Mouse (Mus musculus) midbrain, embryonic 14.5 days (tissue): ENCODE measurements at regions not wholly inside any gene's neighbourhood (a gene's known extent, or its start where the extent isn't known, plus 50 kb on each side); places are given as distances from the start of the nearest gene placed in this dataset.

ENCODE experiments used
- ATAC-seq: fragments of 200-750 bp; cut with Nextera tagmentation; 2 replicates; pipeline ENCODE4 v1.8.0; 2017; ENCODE audit warnings: moderate number of reproducible peaks, moderate library complexity; ENCODE audit not compliant: low FRiP score, low TSS enrichment
- DNase-seq: peaks from one replicate; pipeline ENCODE4 v3.0.0-alpha.2; 2015
- H3K27ac ChIP-seq: fragments of 300-500 bp; sonication (generic); replicated peaks from 2 replicates; pipeline ENCODE4 v1.5.1; 2014; ENCODE audit warnings: mild to moderate bottlenecking, low read depth, low read length, moderate library complexity
- H3K27me3 ChIP-seq: fragments of 300-500 bp; sonication (generic); 2 replicates; pipeline ENCODE4 v1.6.1; 2014; ENCODE audit warnings: low read length, control low read depth, mixed read lengths; ENCODE audit not compliant: control insufficient read depth, insufficient read depth
- H3K36me3 ChIP-seq: fragments of 300-500 bp; sonication (generic); 2 replicates; pipeline ENCODE4 v1.6.1; 2014; ENCODE audit warnings: low read length, control low read depth; ENCODE audit not compliant: control insufficient read depth, insufficient read depth
- H3K4me1 ChIP-seq: fragments of 300-500 bp; sonication (generic); 2 replicates; pipeline ENCODE4 v1.6.1; 2014; ENCODE audit warnings: mild to moderate bottlenecking, antibody characterized with exemption, low read length, control low read depth; ENCODE audit not compliant: control insufficient read depth, insufficient read depth
- H3K4me2 ChIP-seq: fragments of 300-500 bp; sonication (generic); 2 replicates; pipeline ENCODE4 v1.6.1; 2014; ENCODE audit warnings: mild to moderate bottlenecking, low read length, moderate library complexity
- H3K4me3 ChIP-seq: fragments of 300-500 bp; sonication (generic); replicated peaks from 2 replicates; pipeline ENCODE4 v1.5.1; 2014; ENCODE audit warnings: low read depth, low read length
- H3K9ac ChIP-seq: fragments of 300-500 bp; sonication (generic); replicated peaks from 2 replicates; pipeline ENCODE4 v1.6.1; 2014; ENCODE audit warnings: mild to moderate bottlenecking, low read length, moderate library complexity
- H3K9me3 ChIP-seq: fragments of 300-500 bp; sonication (generic); 2 replicates; pipeline ENCODE4 v1.6.1; 2016; ENCODE audit warnings: low read length, control low read depth, mixed read lengths; ENCODE audit not compliant: control insufficient read depth
- WGBS: fragments of 180-500 bp; shearing (Covaris S2); extraction: QIAGEN DNeasy Blood & Tissue Kit; methylation state at CpG from one replicate; pipeline ENCODE4 v1.1.7; 2014; 5-methylcytosine and 5-hydroxymethylcytosine counted together

- H3K36me3 ChIP-seq: no peaks in the 10 kb centered on the region
- H3K4me3 ChIP-seq: no peak overlapping the region
- no peaks in the 10 kb centered on the region for H3K9me3 ChIP-seq
- ATAC-seq (no peak), DNase-seq (no peak)
- no peak overlapping the region for H3K4me2 ChIP-seq
- H3K27me3 ChIP-seq: no peaks in the 10 kb centered on the region
- no peak overlapping the region for H3K27ac ChIP-seq
- H3K4me1 ChIP-seq: no peaks in the 10 kb centered on the region
- WGBS: 91% methylated on average over 15 of the region's 15 CpGs
- H3K9ac ChIP-seq: no peak overlapping the region
Measured at GRCm38 (mm10) chr15:50246418-50247186, 3638.1 kb upstream of the Gm7489 start.

GRCm38 (mm10) chr15:50260057-50260456 lies 3624.6 kb upstream of the Gm7489 start:
- DNase-seq (no peak), ATAC-seq (no peak)
- no peaks in the 10 kb centered on the region for H3K27me3 ChIP-seq
- H3K9me3 ChIP-seq: no peaks in the 10 kb centered on the region
- H3K36me3 ChIP-seq: no peaks in the 10 kb centered on the region
- no peak overlapping the region for H3K4me2 ChIP-seq
- no peak overlapping the region for H3K27ac ChIP-seq
- H3K4me1 ChIP-seq: no peaks in the 10 kb centered on the region
- WGBS: 87% methylated on average over 2 of the region's 2 CpGs
- no peak overlapping the region for H3K9ac ChIP-seq
- H3K4me3 ChIP-seq: no peak overlapping the region

- 73% methylated on average over 8 of the region's 8 CpGs for WGBS
- ATAC-seq: no peak; the same call in 1 of the 2 replicates
- DNase-seq: peak; percentile 92
Measured at GRCm38 (mm10) chr15:50261245-50261872, 3623.3 kb upstream of the Gm7489 start.

GRCm38 (mm10) chr15:50267542-50267941 lies 3617.2 kb upstream of the Gm7489 start:
- no peak overlapping the region for H3K4me2 ChIP-seq
- H3K4me1 ChIP-seq: no peaks in the 10 kb centered on the region
- H3K4me3 ChIP-seq: no peak overlapping the region
- no peak overlapping the region for H3K27ac ChIP-seq
- no peaks in the 10 kb centered on the region for H3K36me3 ChIP-seq
- no peaks in the 10 kb centered on the region for H3K9me3 ChIP-seq
- H3K9ac ChIP-seq: no peak overlapping the region
- WGBS: 50% methylated on average over 1 of the region's 1 CpGs
- no peaks in the 10 kb centered on the region for H3K27me3 ChIP-seq
- no peak for ATAC-seq
- no peak for DNase-seq

More at GRCm38 (mm10) chr15:50261245-50261872, 3623.3 kb upstream of the Gm7489 start:
- Histone ChIP-seq H3K4me1 (no peaks in the 10 kb centered on the region), H3K4me2 (no peak overlapping the region), H3K27me3 (no peaks in the 10 kb centered on the region), H3K27ac (no peak overlapping the region), H3K36me3 (no peaks in the 10 kb centered on the region), H3K9ac (no peak overlapping the region), H3K9me3 (no peaks in the 10 kb centered on the region), H3K4me3 (no peak overlapping the region)

- no peaks in the 10 kb centered on the region for H3K4me1 ChIP-seq
- no peak overlapping the region for H3K4me2 ChIP-seq
- DNase-seq (no peak), ATAC-seq (no peak)
- no peak overlapping the region for H3K27ac ChIP-seq
- no peak overlapping the region for H3K9ac ChIP-seq
- H3K4me3 ChIP-seq: no peak overlapping the region
- H3K27me3 ChIP-seq: no peaks in the 10 kb centered on the region
- H3K36me3 ChIP-seq: no peaks in the 10 kb centered on the region
- no peaks in the 10 kb centered on the region for H3K9me3 ChIP-seq
Measured at GRCm38 (mm10) chr15:50271646-50272045, 3613.1 kb upstream of the Gm7489 start.

- H3K4me1 ChIP-seq: no peaks in the 10 kb centered on the region
- no peak overlapping the region for H3K4me2 ChIP-seq
- no peaks in the 10 kb centered on the region for H3K27me3 ChIP-seq
- 90% methylated on average over 2 of the region's 2 CpGs for WGBS
- no peak overlapping the region for H3K27ac ChIP-seq
- H3K9ac ChIP-seq: no peak overlapping the region
- ATAC-seq: no peak
- no peaks in the 10 kb centered on the region for H3K9me3 ChIP-seq
- H3K4me3 ChIP-seq: no peak overlapping the region
- H3K36me3 ChIP-seq: no peaks in the 10 kb centered on the region
- DNase-seq: no peak
Measured at GRCm38 (mm10) chr15:50282576-50282975, 3602.1 kb upstream of the Gm7489 start.

- H3K4me1 ChIP-seq: no peaks in the 10 kb centered on the region
- no peak for DNase-seq
- WGBS: 82% methylated on average over 2 of the region's 2 CpGs
- H3K9me3 ChIP-seq: no peaks in the 10 kb centered on the region
- H3K27me3 ChIP-seq: no peaks in the 10 kb centered on the region
- H3K4me3 ChIP-seq: no peak overlapping the region
- H3K27ac ChIP-seq: no peak overlapping the region
- H3K9ac ChIP-seq: no peak overlapping the region
- ATAC-seq: no peak
- H3K4me2 ChIP-seq: no peak overlapping the region
- H3K36me3 ChIP-seq: no peaks in the 10 kb centered on the region
Measured at GRCm38 (mm10) chr15:50283491-50283890, 3601.2 kb upstream of the Gm7489 start.

GRCm38 (mm10) chr15:50301831-50302230 lies 3582.9 kb upstream of the Gm7489 start:
- H3K27me3 ChIP-seq: no peaks in the 10 kb centered on the region
- WGBS: 89% methylated on average over 3 of the region's 3 CpGs
- no peaks in the 10 kb centered on the region for H3K9me3 ChIP-seq
- no peak for ATAC-seq
- no peaks in the 10 kb centered on the region for H3K4me1 ChIP-seq
- no peak overlapping the region for H3K4me3 ChIP-seq
- H3K4me2 ChIP-seq: no peak overlapping the region
- no peak for DNase-seq
- no peaks in the 10 kb centered on the region for H3K36me3 ChIP-seq
- no peak overlapping the region for H3K27ac ChIP-seq
- no peak overlapping the region for H3K9ac ChIP-seq

- DNase-seq (peak; percentile 7), ATAC-seq (no peak)
- H3K9ac ChIP-seq: no peak overlapping the region
- no peaks in the 10 kb centered on the region for H3K36me3 ChIP-seq
- 76% methylated on average over 4 of the region's 4 CpGs for WGBS
- no peak overlapping the region for H3K4me3 ChIP-seq
- no peak overlapping the region for H3K27ac ChIP-seq
- no peaks in the 10 kb centered on the region for H3K27me3 ChIP-seq
- H3K9me3 ChIP-seq: no peaks in the 10 kb centered on the region
- no peaks in the 10 kb centered on the region for H3K4me1 ChIP-seq
- H3K4me2 ChIP-seq: no peak overlapping the region
Measured at GRCm38 (mm10) chr15:50304085-50304484, 3580.6 kb upstream of the Gm7489 start.
